Mouse (Mus musculus) adrenal gland, postnatal 36 days (tissue): Measurements from ENCODE around the gene Gm4553. TPM values are rescaled to one million over a fixed set of nuclear protein-coding genes. Genes with fewer than 3 reads are reported as not detected.
A peak's percentile ranks its signal among the peaks of the same experiment; 100 is the strongest.
"Not testable (repeated sequence)": the region's sequence is repeated elsewhere in the genome, so short reads cannot be mapped to it uniquely, and the experiment has no call there.

Experiments
- DNase-seq, 2 experiments: peaks; one replicate each; pipeline ENCODE4 v3.0.0; 2021; ENCODE audit warnings: mixed read lengths in 1 of 2
- total RNA-seq, 2 experiments: library from RNA; stranded (reverse); gene quantifications; 2 replicates each; pipeline ENCODE4 v1.2.3; 2021

Gm4553 gene
- total RNA-seq, 2 experiments from 2014 or later: not detected

DNA sequence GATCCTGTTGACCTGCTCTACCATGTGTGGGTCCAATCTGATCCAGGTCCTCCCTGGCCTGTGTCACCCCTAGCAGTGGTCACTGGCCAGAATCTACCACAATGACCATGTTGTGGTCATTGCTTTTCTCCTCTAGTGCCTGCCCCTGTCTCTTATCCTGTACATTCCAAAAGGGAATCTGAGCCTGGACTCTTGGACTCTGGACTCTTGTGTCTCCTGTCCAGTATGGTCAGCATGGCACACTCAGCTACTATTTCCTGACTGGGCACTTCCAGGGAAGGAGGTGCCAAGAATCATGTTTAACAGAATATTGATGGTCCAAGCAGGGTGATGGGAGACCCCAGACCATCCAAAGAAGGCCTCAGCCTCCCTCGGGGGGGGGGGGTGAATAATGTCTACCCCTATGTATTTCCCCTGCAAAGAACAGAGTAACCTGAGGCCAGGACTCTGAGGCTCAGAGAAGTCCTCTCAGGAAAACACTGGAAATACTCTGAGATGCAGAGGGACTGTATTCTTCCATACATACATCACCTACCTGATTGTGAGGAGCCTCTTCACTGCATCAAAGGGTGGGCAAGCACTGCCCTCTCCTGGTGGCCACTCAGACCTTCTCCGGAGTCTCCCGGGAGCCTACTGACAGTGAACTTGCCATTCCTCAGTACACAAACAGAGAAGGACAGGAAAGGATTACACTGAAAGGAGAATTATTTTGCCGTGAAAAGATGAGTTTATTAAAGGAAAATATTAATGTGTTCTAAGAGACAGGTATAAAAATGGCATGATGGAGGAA is 31.1 kb downstream of the Gm4553 start:
- DNase-seq: peak in 1 of 2 experiments; percentile 9

DNA sequence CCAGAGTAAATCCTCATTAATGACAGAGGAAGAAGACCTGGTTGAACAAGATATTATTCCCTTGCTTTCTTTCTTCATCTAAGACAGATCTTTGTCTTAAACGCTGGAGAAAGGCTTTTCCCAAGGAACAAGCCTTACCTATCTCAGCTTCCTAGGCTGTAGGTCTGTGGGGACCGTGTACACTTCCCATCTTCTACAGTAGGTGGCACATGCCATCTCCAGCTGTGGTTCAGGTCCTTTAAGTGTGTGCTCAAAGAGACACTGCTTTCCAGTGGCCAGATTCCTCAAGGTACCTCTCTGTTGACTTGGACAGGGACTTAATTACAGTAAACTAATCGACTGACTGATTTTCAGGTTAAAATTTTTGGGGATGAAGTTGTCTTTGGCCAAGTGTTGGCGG is 36.7 kb downstream of the Gm4553 start:
- DNase-seq: no peak

DNA sequence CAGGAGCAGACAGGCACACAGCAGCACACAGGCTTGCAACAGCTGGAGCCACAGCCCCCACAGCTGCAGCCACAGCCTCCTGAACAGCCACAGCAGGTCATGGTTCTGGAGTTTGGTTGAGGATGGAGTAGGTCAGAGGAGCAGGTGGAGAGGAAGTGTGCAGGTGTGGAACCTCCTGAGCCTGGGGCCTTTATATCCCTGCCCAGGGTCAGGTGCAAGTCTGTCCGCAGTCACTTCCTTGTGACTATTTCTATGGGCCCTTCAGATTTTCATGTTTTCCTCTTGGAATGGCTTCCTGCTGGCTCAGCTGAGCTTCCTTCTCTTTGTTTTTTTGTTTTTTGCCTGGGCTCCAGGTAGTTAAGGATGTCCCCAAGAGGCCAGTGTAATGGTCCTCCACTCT is 44.9 kb downstream of the Gm4553 start, which contains the start of gene Gm45618:
Gm45618 (minus strand) TSS at position 101 of the 400 bp plus-strand sequence.
- DNase-seq: not testable (repeated sequence)

DNA sequence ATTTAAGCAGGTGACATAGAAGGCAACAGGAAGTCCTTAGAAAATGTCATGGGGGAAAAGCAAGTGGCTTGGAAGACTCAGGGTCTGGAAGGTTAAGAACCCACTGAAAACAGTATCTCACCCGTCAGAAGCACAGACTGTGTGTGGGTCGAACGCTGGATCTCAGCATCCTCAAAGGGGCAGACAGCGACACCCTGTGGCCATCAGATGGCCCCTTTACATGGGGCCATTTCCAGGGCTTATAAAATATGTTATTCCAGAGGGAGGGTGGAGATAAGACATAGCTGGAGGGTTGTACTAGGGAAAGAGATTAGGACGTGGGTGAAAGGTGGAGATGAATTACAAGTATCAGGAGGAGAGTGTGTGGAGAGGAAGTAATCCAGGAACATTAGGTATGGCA is 45.9 kb downstream of the Gm4553 start:
- peak; percentile 12 to 28 for DNase-seq

Other genes starting within 250 kb of the Gm4553 start
- gene Tollip, start 247.2 kb downstream of the Gm4553 start, total RNA-seq: 10 to 100 TPM; 60.4 to 61.2 TPM
- gene Brsk2, start 216.0 kb downstream of the Gm4553 start, total RNA-seq: 1 to 10 TPM; 1.6 to 2.1 TPM
- gene Mob2, start 104.7 kb downstream of the Gm4553 start, total RNA-seq: 10 to 100 TPM; 48.1 to 58.4 TPM
- 10 to 100 TPM in 1 of 2 experiments, 1 to 10 TPM in 1; 7.4 to 28.9 TPM for gene Dusp8, start 69.9 kb downstream of the Gm4553 start, total RNA-seq
- not detected for gene Gm45618, start 45.0 kb downstream of the Gm4553 start, total RNA-seq
- gene Gm39115, start 29.7 kb downstream of the Gm4553 start, total RNA-seq: not detected
- gene Gm45337, start 21.1 kb downstream of the Gm4553 start, total RNA-seq: not detected
- not detected for gene Gm29735, start 8.6 kb downstream of the Gm4553 start, total RNA-seq
- gene Krtap5-2, start 10.3 kb upstream of the Gm4553 start, total RNA-seq: not detected
- not detected for gene Gm10153, start 24.6 kb upstream of the Gm4553 start, total RNA-seq
- gene Krtap5-3, start 35.6 kb upstream of the Gm4553 start, total RNA-seq: not detected
- not detected for gene Gm7579, start 46.1 kb upstream of the Gm4553 start, total RNA-seq
- gene Krtap5-5, start 64.2 kb upstream of the Gm4553 start, total RNA-seq: not detected
- not detected for gene Gm40460, start 75.3 kb upstream of the Gm4553 start, total RNA-seq
- gene Gm2431, start 92.6 kb upstream of the Gm4553 start, total RNA-seq: not detected
- not detected for gene Gm4559, start 108.6 kb upstream of the Gm4553 start, total RNA-seq
- gene Krtap5-1, start 131.4 kb upstream of the Gm4553 start, total RNA-seq: not detected
- gene Krtap5-4, start 137.8 kb upstream of the Gm4553 start, total RNA-seq: not detected
- gene Ifitm10, start 208.0 kb upstream of the Gm4553 start, total RNA-seq: 1 to 10 TPM; 3.0 to 4.4 TPM
- gene Gm49369, start 216.9 kb upstream of the Gm4553 start, total RNA-seq: 1 to 10 TPM; 2.6 to 3.3 TPM
- gene Ctsd, start 222.3 kb upstream of the Gm4553 start, total RNA-seq: 1,000 to 10,000 TPM in 1 of 2 experiments, 100 to 1,000 TPM in 1; 932 to 1,123 TPM